Mouse (Mus musculus) brain, embryonic 14.5 days (tissue): ENCODE results near the gene Mxra8. TPM values are rescaled to one million over a fixed set of nuclear protein-coding genes. Genes with fewer than 3 reads are reported as not detected.

Source experiments
- DNase-seq: peaks from one replicate; pipeline ENCODE4 v3.0.0-alpha.2; 2011; ENCODE audit warnings: low read depth
- CTCF ChIP-seq: fragments of 200-500 bp; IDR thresholded peaks from 2 replicates; pipeline ENCODE4 v1.5.1; 2012; ENCODE audit warnings: inconsistent platforms, mild to moderate bottlenecking, moderate library complexity, borderline replicate concordance; ENCODE audit not compliant: insufficient read depth, insufficient read length; ENCODE audit errors: extremely low read depth
- POLR2A ChIP-seq: fragments of 200-500 bp; IDR thresholded peaks from 2 replicates; pipeline ENCODE4 v1.6.1; 2012; ENCODE audit warnings: mild to moderate bottlenecking, inconsistent platforms, borderline replicate concordance; ENCODE audit not compliant: poor library complexity, insufficient read depth, insufficient read length, severe bottlenecking; ENCODE audit errors: extremely low read depth
- polyA plus RNA-seq: library from polyadenylated mRNA; depleted of rRNA; stranded (reverse); fragments of >200 nt; gene quantifications from 2 replicates; pipeline ENCODE4 v1.2.3, GENCODE M21; 2012; rRNA removed

The Mxra8 gene
- polyA plus RNA-seq, 1 experiment: 39.9 TPM

- TF ChIP-seq CTCF: no peak
- TF ChIP-seq POLR2A: no peak
- DNase-seq: no peak
These were observed 48.7 kb downstream of the Mxra8 start for GRCm38 (mm10) chr4:155888181-155888580.

GRCm38 (mm10) chr4:155889316-155889715 is 49.8 kb downstream of the Mxra8 start:
- no peak for DNase-seq
- TF ChIP-seq POLR2A (no peak), CTCF (no peak)

GRCm38 (mm10) chr4:155891011-155891471 is 51.6 kb downstream of the Mxra8 start:
- DNase-seq: no peak
- TF ChIP-seq CTCF (no peak), POLR2A (no peak)

GRCm38 (mm10) chr4:155891551-155892001 is 52.1 kb downstream of the Mxra8 start, which contains the start of the genes Pusl1 and Acap3:
TSS of gene Pusl1 (minus strand) at chr4:155891781.
TSS of gene Acap3 (plus strand) at chr4:155891822.
- DNase-seq: peak; percentile 99
- TF ChIP-seq CTCF (no peak), POLR2A (peak; percentile 66; the same call in 1 of the 2 replicates)

- peak; percentile 94 for DNase-seq
- TF ChIP-seq POLR2A (peak; percentile 86), CTCF (peak; percentile 9; the same call in 1 of the 2 replicates)
These were observed 52.5 kb downstream of the Mxra8 start for GRCm38 (mm10) chr4:155892017-155892416.

GRCm38 (mm10) chr4:155892438-155893211 is 53.1 kb downstream of the Mxra8 start:
- DNase-seq: peak; percentile 56
- TF ChIP-seq POLR2A: no peak
- TF ChIP-seq CTCF: no peak

- TF ChIP-seq POLR2A (no peak), CTCF (no peak)
- no peak for DNase-seq
These were observed 53.8 kb downstream of the Mxra8 start for GRCm38 (mm10) chr4:155893212-155893690.

Other genes starting within 250 kb of the Mxra8 start
- gene Slc35e2, start 238.3 kb upstream of the Mxra8 start, polyA plus RNA-seq: 15.0 and 21.8 TPM in 2 replicates
- 32.8 and 52.2 TPM in 2 replicates for gene Cdk11b, start 214.8 kb upstream of the Mxra8 start, polyA plus RNA-seq
- gene Gm10563, start 194.3 kb upstream of the Mxra8 start, polyA plus RNA-seq: not detected in 2 replicates
- gene Mmp23, start 186.3 kb upstream of the Mxra8 start, polyA plus RNA-seq: 9.8 and 11.0 TPM in 2 replicates
- 94.1 and 114 TPM in 2 replicates for gene Mib2, start 170.5 kb upstream of the Mxra8 start, polyA plus RNA-seq
- gene Fndc10, start 145.3 kb upstream of the Mxra8 start, polyA plus RNA-seq: 27.0 and 30.3 TPM in 2 replicates
- gene Ssu72, start 134.9 kb upstream of the Mxra8 start, polyA plus RNA-seq: 117 and 133 TPM in 2 replicates
- 31.1 and 31.4 TPM in 2 replicates for gene Tmem240, start 104.9 kb upstream of the Mxra8 start, polyA plus RNA-seq
- gene Atad3a, start 78.6 kb upstream of the Mxra8 start, polyA plus RNA-seq: 103 and 120 TPM in 2 replicates
- gene Vwa1, start 65.0 kb upstream of the Mxra8 start, polyA plus RNA-seq: 22.0 and 25.3 TPM in 2 replicates
- gene Tmem88b, start 53.8 kb upstream of the Mxra8 start, polyA plus RNA-seq: 1.4 and 1.5 TPM in 2 replicates
- gene Ankrd65, start 49.2 kb upstream of the Mxra8 start, polyA plus RNA-seq: not detected in 2 replicates
- 94.1 and 117 TPM in 2 replicates for gene Mrpl20, start 36.8 kb upstream of the Mxra8 start, polyA plus RNA-seq
- 161 and 223 TPM in 2 replicates for gene Ccnl2, start 27.2 kb upstream of the Mxra8 start, polyA plus RNA-seq
- gene Aurkaip1, start 8.4 kb upstream of the Mxra8 start, polyA plus RNA-seq: 100 and 128 TPM in 2 replicates
- gene Dvl1, start 7.7 kb downstream of the Mxra8 start, polyA plus RNA-seq: 139 and 184 TPM in 2 replicates
- gene Tas1r3, start 23.7 kb downstream of the Mxra8 start, polyA plus RNA-seq: 0.77 and 0.83 TPM in 2 replicates
- 29.0 and 30.0 TPM in 2 replicates for gene Cptp, start 29.8 kb downstream of the Mxra8 start, polyA plus RNA-seq
- gene Ints11, start 29.9 kb downstream of the Mxra8 start, polyA plus RNA-seq: 69.1 and 96.2 TPM in 2 replicates
- 75.1 and 115 TPM in 2 replicates for gene Pusl1, start 52.1 kb downstream of the Mxra8 start, polyA plus RNA-seq
- gene Acap3, start 52.1 kb downstream of the Mxra8 start, polyA plus RNA-seq: 128 and 130 TPM in 2 replicates
- 114 and 144 TPM in 2 replicates for gene Ube2j2, start 104.2 kb downstream of the Mxra8 start, polyA plus RNA-seq
- 8.6 and 11.0 TPM in 2 replicates for gene C1qtnf12, start 122.6 kb downstream of the Mxra8 start, polyA plus RNA-seq
- 19.3 and 22.2 TPM in 2 replicates for gene B3galt6, start 153.0 kb downstream of the Mxra8 start, polyA plus RNA-seq
- gene Sdf4, start 153.2 kb downstream of the Mxra8 start, polyA plus RNA-seq: 36.8 and 61.3 TPM in 2 replicates
- 3.3 and 4.4 TPM in 2 replicates for gene Tnfrsf4, start 174.2 kb downstream of the Mxra8 start, polyA plus RNA-seq
- 0.24 and 0.25 TPM in 2 replicates for gene Tnfrsf18, start 186.5 kb downstream of the Mxra8 start, polyA plus RNA-seq
- gene Ttll10, start 219.7 kb downstream of the Mxra8 start, polyA plus RNA-seq: 0.05 and 0.23 TPM in 2 replicates